Mouse (Mus musculus): ENCODE measurements around the gene Hoxa2.

- TF ChIP-seq TAL1 (conservative IDR thresholded peaks at IDR 0.05; ENCODE audit: low read depth, low read length) (no peak), CTCF (IDR thresholded peaks at IDR 0.05; ENCODE audit: low read depth, low read length) (no peak), GATA1 (IDR thresholded peaks at IDR 0.05; ENCODE audit: borderline replicate concordance, low read length) (no peak), POLR2AphosphoS5 (IDR thresholded peaks at IDR 0.05; ENCODE audit: insufficient replicate concordance, low read depth, low read length) (no peak)
Measured at GRCm38 (mm10) chr6:52167736-52168161, 3.1 kb upstream of the Hoxa2 start.

Measured in G1E (cell line).